Mouse (Mus musculus) adrenal gland, postnatal 4 days (tissue): ENCODE data around the gene Cldn34b2. TPM values are rescaled to one million over a fixed set of nuclear protein-coding genes. Genes with fewer than 3 reads are reported as not detected.
"Not testable (repeated sequence)": the region's sequence is repeated elsewhere in the genome, so short reads cannot be mapped to it uniquely, and the experiment has no call there.

Source experiments
- DNase-seq, 2 experiments: peaks; one replicate each; pipeline ENCODE4 v3.0.0; 2021 to 2022; ENCODE audit warnings: low spot score in 2 of 2, mixed read lengths in 2 of 2
- long read RNA-seq, 2 experiments: library from polyadenylated mRNA; stranded (forward); transcript quantifications; one replicate each; pipeline ENCODE4 v2.0.0; 2021
- total RNA-seq, 2 experiments: library from RNA; stranded (reverse); gene quantifications; 2 replicates each; pipeline ENCODE4 v1.2.3; 2021

Cldn34b2 gene
- not detected for total RNA-seq
- long read RNA-seq, experiment 1 = 0 reads
- long read RNA-seq, experiment 2 = 0 reads

DNA sequence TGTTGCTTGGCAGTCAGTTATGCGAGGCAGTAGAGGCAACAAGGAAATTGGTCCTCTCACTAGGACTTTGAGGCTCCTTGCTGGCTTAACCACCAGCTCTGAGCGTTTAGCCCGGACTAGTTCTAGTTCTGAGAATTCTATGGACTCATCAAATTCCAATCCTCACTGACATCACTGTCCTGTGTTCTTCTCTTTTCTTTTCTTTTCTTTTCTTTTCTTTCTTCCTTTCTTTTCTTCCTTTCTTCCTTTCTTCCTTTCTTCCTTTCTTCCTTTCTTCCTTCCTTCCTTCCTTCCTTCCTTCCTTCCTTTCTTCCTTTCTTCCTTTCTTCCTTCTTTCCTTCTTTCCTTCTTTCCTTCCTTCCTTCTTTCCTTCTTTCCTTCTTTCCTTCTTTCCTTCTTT lies at the start of gene Cldn34b2:
TSS of gene Cldn34b2 (minus strand) at position 101 of the 400 bp plus-strand sequence.
- DNase-seq = not testable (repeated sequence)

DNA sequence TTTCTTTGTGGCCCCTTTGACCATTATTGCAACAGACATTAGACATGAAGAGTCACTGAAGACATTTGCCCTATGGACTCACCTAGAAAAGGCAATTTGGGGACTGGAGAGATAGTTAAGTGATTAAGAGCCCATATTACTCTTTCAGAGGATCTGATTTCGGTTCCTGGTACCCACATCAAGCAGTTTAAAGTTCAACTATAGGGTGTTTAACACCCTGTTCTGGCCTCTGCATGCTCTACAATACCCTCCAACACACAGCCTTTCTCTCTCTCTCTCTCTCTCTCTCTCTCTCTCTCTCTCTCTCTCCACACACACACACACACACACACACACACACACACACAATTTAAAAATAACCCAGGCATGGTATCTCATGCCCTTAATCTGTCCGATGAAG lies 49.4 kb upstream of the Cldn34b2 start:
- no peak for DNase-seq

DNA sequence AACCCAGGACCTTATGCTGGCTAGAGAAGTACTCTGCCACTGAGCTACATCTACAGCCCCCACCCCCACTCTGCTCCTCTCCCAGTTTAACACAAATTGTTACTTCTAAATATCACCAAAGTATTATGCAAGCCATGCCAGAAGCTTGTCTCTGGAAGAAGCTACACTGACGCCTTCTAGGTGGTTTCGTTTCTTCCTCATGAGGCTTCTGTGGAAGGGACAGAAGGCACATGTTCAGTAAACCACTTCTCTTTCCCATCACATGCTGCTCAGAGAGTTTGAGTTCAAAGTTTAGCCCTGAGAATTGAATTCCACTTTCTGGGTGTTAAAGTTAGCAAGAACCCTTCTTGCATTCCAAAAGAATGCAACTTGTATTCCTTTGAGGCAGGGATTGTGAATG lies 49.0 kb upstream of the Cldn34b2 start:
- no peak for DNase-seq

DNA sequence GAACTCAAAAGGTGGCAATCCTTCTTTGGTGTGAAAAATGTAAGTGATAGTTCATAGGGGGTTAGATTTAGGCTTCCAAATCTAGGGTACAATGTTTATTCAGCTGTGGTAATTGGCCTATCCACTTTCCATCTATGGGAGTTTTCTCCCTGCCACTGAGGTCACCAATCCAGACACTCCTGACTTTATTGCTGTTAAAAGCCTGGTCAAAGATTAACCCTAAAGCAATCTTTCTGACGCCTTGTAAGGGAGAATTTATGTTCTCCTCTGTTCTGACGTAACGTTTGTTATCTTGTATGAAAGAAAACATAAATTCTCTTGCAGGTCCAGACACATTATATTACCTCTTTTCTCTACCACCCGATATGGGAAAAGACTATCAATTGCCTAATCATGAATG lies 47.4 kb upstream of the Cldn34b2 start:
- DNase-seq = no peak

DNA sequence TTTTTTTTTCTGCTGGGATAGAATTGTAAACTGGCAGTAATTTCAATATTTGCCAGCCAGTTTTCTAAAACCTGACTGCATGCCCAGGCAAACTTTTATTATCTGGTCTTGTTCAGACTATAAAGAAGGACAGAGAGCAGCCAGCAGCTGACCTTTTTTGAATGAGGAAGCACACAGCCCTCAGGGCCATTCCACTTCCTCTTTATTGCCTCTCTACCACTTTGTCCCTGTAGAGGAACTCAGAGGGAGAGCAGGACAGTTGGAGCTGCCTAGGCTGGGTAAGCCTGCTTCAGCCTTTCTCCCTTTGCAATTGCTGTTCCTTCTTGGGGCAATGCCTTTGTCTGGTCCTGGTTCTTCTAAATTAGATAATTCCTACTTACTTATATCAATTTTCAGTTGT lies 44.1 kb upstream of the Cldn34b2 start:
- DNase-seq = no peak

DNA sequence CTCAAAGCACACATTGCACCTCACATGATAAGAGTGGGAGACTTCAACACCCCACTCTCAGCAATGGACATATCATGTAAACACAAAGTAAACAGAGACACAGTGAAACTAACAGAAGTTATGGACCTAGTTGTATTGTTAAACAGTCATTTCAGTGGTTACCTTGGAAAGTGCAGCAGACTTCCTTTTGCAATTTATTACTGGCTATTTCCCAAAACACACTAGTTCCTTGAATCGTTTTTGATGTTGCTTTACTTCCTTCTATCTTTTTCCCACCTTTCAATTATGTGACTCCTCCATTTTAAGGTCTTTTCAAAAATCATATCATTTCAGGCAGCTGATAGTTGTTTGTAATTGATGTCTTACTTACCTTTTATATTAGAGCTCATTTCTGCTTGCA lies 43.5 kb upstream of the Cldn34b2 start:
- DNase-seq = no peak

DNA sequence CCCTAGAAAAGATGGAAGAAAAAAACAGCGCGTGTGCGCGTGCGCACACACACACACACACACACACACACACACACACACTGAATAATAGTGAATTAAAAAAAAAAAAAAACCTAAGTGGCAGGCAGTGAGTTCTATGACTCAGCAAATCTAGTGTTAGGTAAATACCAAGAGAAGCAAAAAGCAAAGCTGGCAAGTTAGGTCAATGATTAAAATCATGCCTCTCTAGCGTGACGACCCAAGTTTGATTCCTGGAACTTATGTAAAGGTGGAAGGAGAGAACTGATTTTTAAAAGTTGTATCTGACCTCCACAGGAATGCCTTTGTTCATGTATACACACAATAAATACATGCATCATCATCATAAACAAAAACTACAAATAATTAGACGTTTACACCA lies 41.7 kb upstream of the Cldn34b2 start:
- no peak for DNase-seq

DNA sequence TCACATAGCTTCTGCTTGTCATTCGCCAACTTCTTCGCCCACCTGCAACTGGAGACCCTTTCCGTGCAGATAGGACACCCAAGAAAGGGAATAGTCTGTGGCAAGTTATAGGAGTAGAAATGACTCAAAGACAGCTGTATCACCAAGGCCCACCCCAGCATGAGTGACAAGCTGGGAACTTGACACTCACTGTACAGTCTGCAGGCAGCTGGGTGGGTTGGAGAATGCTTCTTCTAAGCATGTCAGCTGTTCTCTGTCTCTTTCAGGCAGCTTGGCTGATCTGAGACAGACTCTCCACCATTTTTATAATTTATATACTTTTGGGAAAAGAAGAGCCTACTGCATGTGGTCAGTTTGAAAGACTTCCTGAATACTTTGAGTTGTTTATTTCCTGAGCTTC lies 39.5 kb upstream of the Cldn34b2 start:
- DNase-seq = no peak

DNA sequence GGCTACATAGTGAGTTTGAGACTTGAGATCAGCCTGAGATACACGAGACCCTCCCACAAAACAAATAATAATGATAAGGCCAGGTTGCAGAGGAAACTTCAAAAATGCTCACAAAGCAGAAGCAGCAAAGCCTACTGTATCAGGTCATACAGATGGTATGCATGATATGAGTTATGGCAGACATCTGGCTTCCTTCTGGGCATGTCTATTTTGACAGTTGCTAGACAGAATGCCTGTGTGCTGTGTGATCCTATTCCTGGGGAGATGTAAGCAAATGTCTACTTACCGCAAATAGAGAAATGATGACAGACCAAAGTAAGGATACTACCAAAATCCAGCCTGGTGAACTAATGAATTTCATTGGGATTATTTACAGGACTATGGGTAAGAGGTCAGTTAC lies 38.1 kb upstream of the Cldn34b2 start:
- DNase-seq = no peak

DNA sequence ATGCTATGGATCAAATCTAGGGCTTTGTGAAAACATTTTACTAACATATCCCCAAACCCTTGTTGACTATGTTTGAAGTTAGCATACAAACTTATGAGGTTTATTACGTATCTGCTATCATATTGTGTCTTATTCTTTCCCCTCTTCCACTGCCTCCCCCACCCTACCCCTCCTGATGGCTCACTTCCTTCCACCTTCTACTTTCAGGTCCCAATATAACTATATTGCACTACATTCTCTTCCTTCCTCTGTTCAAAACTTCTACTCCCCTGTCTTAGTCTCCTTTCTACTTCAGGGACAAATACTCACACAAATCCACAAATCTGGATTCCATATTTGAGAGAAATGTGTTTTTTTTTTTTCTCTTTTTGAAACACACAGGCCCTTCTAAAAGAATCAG lies 35.3 kb upstream of the Cldn34b2 start:
- no peak for DNase-seq

DNA sequence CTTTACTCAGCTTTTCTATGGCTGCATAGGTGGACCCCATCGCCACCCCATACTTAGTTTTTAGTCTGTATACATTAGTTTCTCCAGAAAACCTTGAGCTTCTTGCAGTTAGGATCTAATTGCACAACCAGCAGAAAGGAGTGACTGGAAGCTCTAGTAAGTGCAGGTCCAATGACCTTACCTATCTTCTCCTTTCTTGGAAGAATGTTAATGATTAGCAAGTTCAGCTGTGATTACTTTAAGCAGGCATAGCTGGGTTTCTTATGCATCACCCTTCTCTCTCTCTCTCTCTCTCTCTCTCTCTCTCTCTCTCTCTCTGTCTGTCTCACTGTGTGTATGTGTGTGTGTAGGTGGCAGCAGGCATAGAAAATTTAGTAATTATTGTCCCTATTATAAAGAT lies 23.7 kb upstream of the Cldn34b2 start:
- no peak for DNase-seq

DNA sequence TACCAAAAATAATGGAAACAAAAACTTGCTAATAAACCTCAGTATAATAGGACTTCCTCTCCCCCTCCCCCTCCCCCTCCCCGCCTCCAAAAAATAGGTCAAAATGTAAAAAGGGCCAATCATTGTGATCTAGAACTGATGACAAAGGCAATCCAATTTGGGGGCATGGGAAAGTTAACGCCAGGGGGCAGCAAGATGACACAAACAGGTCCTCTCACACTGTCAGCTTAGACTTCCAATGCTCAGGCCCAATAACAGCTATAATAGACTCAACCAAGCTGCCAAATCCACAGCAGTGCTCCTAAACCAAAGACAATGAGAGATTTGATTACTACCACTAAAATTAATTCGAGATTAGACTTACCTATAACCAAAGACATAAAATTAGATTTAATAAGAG lies 16.5 kb upstream of the Cldn34b2 start:
- DNase-seq = peak; percentile 3 to 8

DNA sequence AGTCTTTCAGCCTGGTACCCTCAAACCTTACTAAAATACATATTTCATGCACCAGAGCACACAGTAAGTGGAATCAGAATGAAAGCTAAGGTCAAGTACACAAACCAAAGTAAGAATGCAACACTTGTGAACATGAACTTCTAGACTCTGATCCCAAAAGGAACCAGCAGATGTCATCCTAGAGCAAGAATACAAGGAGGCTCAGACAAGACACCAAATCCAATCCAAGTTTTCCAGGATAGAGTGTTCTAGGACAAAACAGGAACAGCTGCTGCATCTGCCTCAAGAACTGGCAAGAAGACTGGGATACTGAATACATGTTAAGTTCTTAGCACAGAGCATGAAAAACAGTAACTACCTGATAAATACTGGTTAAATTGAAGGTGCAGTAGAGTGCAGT lies 30.2 kb downstream of the Cldn34b2 start:
- no peak for DNase-seq

DNA sequence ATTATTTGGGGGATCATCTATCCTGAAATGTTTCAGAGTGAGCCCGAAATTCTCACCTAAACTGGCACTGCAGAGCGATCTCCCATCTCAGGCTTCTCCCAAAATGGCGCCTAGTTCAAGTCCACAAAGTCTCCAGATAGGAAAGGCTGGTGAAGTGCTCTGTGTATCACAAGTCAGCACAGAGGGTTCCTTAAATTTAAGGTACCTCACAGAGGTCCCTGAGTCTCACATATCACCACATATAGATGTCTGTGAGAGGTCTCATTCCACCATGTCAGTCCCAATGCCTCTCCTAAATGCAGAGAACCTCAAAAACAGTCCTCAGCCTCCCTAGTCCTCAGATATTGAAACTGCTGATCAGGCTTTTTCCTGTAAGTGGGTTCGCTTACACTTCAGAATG lies 34.6 kb downstream of the Cldn34b2 start, which contains the start of gene Magea2:
TSS of gene Magea2 (minus strand) at position 101 of the 400 bp plus-strand sequence.
- DNase-seq = not testable (repeated sequence)

DNA sequence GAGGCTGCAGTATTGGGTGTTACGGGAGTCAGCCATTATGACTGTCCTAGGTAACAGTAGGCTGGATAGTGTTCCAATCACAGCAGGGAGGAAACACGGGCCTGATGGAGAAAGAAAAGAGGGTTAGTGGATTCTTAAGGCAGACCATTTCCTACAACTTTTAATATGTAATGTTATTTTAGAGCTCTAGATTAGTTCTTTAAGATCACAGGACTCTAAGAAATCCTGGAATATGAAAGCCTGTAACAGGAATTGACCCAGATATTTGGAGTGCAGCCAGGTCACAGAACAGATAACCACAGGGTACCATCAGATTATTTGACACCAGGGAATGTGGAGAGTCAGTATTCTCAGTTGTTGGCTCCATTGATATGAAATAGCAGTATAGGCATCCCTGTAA lies 38.5 kb downstream of the Cldn34b2 start, which contains the start of gene Magea1:
TSS of gene Magea1 (minus strand) at position 101 of the 400 bp plus-strand sequence.
- DNase-seq = not testable (repeated sequence)

Other genes with a start within 250 kb of the Cldn34b2 start
- gene Cldn34b1, start 238.1 kb downstream of the Cldn34b2 start, total RNA-seq = not detected
- not detected for gene Magea6, start 192.4 kb downstream of the Cldn34b2 start, total RNA-seq
- not detected for gene Magea3, start 178.9 kb downstream of the Cldn34b2 start, total RNA-seq
- gene Magea8, start 132.6 kb downstream of the Cldn34b2 start, total RNA-seq = not detected
- gene Magea5, start 65.3 kb downstream of the Cldn34b2 start, total RNA-seq = not detected
- gene Magea1, start 38.6 kb downstream of the Cldn34b2 start, total RNA-seq = not detected
- gene Magea2, start 34.7 kb downstream of the Cldn34b2 start, total RNA-seq = not detected
- 100 to 1,000 TPM; 117 to 120 TPM for gene Sat1, start 88.0 kb upstream of the Cldn34b2 start, total RNA-seq
- 10 to 100 TPM; 36.2 to 38.2 TPM for gene Acot9, start 134.0 kb upstream of the Cldn34b2 start, total RNA-seq
- 100 to 1,000 TPM in 1 of 2 experiments, 10 to 100 TPM in 1; 87.6 to 110 TPM for gene Prdx4, start 212.3 kb upstream of the Cldn34b2 start, total RNA-seq